Comparison of ENCODE assay signal across 20 mouse cellular contexts in the genomic region with DNA sequence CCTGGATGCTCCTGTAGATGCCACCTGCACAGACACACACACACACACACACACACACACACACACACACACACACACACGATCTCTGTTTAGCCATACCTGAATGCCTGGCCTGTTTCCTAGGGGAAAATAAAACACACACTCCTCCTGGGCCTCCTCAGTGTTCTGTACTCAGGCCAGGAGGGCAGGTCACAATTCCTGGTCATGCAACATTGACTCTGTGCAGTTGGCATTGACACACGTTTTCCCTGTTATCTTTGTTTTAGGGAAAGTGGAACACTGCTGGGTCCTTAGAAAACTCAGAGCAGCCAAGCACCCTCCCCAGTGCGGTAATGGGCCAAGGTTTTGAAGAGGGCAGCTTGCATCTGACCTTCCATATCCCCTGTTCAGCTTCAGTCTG.
"Had no signal": no experiment of that assay in that cellular context is flagged by ENCODE, and none has a peak within 500 bp of the region (broad histone marks: within the 10 kb centered on the region; RNA-seq: fewer than 3 reads in every experiment).

No protein-coding gene starts in this region.

- DNase-seq: left cerebral cortex, postnatal 4 days; liver, embryonic 13.5 days; lung, adult 2 months; right cerebral cortex, adult 18-20 months; right cerebral cortex, postnatal 14 days; right cerebral cortex, postnatal 4 days; thymus, adult 2 months; thymus, postnatal 14 days; thymus, postnatal 4 days had no signal

- H3K9me3 ChIP-seq: limb, embryonic 15.5 days; liver, embryonic 13.5 days; midbrain, embryonic 10.5 days; midbrain, embryonic 13.5 days; neural tube, embryonic 13.5 days had no signal

- H3K4me2 ChIP-seq: limb, embryonic 12.5 days; limb, embryonic 15.5 days; liver, embryonic 13.5 days; midbrain, embryonic 13.5 days; neural tube, embryonic 13.5 days had no signal

- H3K36me3 ChIP-seq: limb, embryonic 12.5 days; limb, embryonic 15.5 days; liver, embryonic 13.5 days; midbrain, embryonic 10.5 days; midbrain, embryonic 13.5 days; neural tube, embryonic 13.5 days had no signal

- H3K27ac ChIP-seq: kidney, postnatal 0 days; limb, embryonic 12.5 days; limb, embryonic 15.5 days; liver, embryonic 13.5 days; midbrain, embryonic 10.5 days; midbrain, embryonic 13.5 days; neural tube, embryonic 13.5 days; stomach, postnatal 0 days had no signal

- ATAC-seq: intestine, postnatal 0 days; midbrain, embryonic 13.5 days; midbrain, embryonic 16.5 days had no signal

- H3K4me3 ChIP-seq: limb, embryonic 12.5 days; limb, embryonic 15.5 days; liver, embryonic 13.5 days; megakaryocyte, embryonic 14.5 days; midbrain, embryonic 10.5 days; midbrain, embryonic 13.5 days; myocyte; neural tube, embryonic 13.5 days had no signal

- H3K4me1 ChIP-seq: limb, embryonic 12.5 days; limb, embryonic 15.5 days; liver, embryonic 13.5 days; megakaryocyte, embryonic 14.5 days; midbrain, embryonic 10.5 days; midbrain, embryonic 13.5 days; neural tube, embryonic 13.5 days had no signal

- H3K9ac ChIP-seq: limb, embryonic 12.5 days; limb, embryonic 15.5 days; liver, embryonic 13.5 days; midbrain, embryonic 13.5 days; neural tube, embryonic 13.5 days had no signal

- H3K27me3 ChIP-seq: liver, embryonic 13.5 days; midbrain, embryonic 13.5 days; neural tube, embryonic 13.5 days had no signal
